Mouse (Mus musculus) kidney, adult 2 months (tissue): Measurements from ENCODE around the gene Il1a.

Experiments used
- CTCF ChIP-seq: fragments of 200-500 bp; conservative IDR thresholded peaks from 2 replicates; pipeline ENCODE4 v1.5.1; 2011; ENCODE audit warnings: low read depth, mild to moderate bottlenecking, control low read depth, low read length, moderate library complexity, mixed read lengths; ENCODE audit not compliant: insufficient read depth, insufficient read length
- POLR2A ChIP-seq: fragments of 200-500 bp; IDR thresholded peaks from one replicate; pipeline ENCODE4 v1.6.1; 2011; ENCODE audit warnings: low read depth, low read length, control low read depth

- no peak for TF ChIP-seq CTCF
- no peak for TF ChIP-seq POLR2A
These were observed 39.2 kb downstream of the Il1a start for GRCm38 (mm10) chr2:129270621-129271020.
